21 mouse cellular contexts compared by ENCODE assay signal in the genomic region with DNA sequence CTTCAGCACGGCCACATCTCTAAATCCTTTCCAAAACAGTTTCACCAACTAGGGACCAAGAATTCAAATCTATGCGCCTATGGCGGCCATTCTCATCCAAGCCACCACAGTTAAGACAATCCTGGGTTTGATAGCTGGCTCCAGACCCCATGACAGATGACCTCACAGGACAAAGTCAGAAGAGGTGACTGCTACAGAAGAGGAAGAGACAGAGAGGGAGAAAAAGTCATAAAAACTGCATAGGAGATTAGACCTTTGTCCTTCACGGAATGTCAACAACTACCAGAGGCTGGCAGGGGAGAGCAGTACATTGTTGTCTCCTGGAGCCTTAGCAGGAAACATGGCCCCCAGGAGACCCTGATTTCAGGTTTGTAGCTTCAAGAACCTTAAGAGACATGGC.
"Had no signal": no experiment of that assay in that cellular context is flagged by ENCODE, and none has a peak within 500 bp of the region (broad histone marks: within the 10 kb centered on the region; RNA-seq: fewer than 3 reads in every experiment).

No protein-coding gene starts in this region.

- H3K9ac ChIP-seq: liver, embryonic 13.5 days; liver, embryonic 15.5 days; liver, postnatal 0 days; lung, embryonic 15.5 days; midbrain, embryonic 12.5 days; neural tube, embryonic 13.5 days; neural tube, embryonic 15.5 days; stomach, embryonic 15.5 days had no signal

- H3K4me1 ChIP-seq: liver, embryonic 13.5 days; lung, embryonic 15.5 days; megakaryocyte, embryonic 14.5 days; neural tube, embryonic 13.5 days; neural tube, embryonic 15.5 days; stomach, embryonic 15.5 days had no signal

- ATAC-seq: liver, postnatal 0 days; lung, postnatal 0 days; midbrain, embryonic 16.5 days had no signal

- H3K4me2 ChIP-seq: liver, embryonic 13.5 days; liver, embryonic 15.5 days; lung, embryonic 15.5 days; midbrain, embryonic 12.5 days; neural tube, embryonic 13.5 days; neural tube, embryonic 15.5 days; stomach, embryonic 15.5 days had no signal

- H3K36me3 ChIP-seq: liver, embryonic 13.5 days; liver, embryonic 15.5 days; lung, embryonic 15.5 days; midbrain, embryonic 12.5 days; neural tube, embryonic 13.5 days; neural tube, embryonic 15.5 days; stomach, embryonic 15.5 days had no signal

- H3K27me3 ChIP-seq: liver, embryonic 13.5 days; liver, embryonic 15.5 days; lung, embryonic 15.5 days; neural tube, embryonic 13.5 days; neural tube, embryonic 15.5 days; stomach, embryonic 15.5 days had no signal

- DNase-seq: liver, embryonic 13.5 days; liver, postnatal 0 days; lung, adult 2 months; lung, postnatal 14 days; lung, postnatal 36 days; midbrain, embryonic 14.5 days; retina, postnatal 1 day; right cerebral cortex, adult 18-20 months; thymus, adult 2 months; thymus, postnatal 36 days had no signal

- H3K9me3 ChIP-seq: liver, embryonic 13.5 days; liver, embryonic 15.5 days; lung, embryonic 15.5 days; megakaryocyte, embryonic 14.5 days; midbrain, embryonic 12.5 days; neural tube, embryonic 13.5 days; neural tube, embryonic 15.5 days; stomach, embryonic 15.5 days had no signal

- H3K27ac ChIP-seq: liver, embryonic 13.5 days; liver, embryonic 15.5 days; lung, embryonic 15.5 days; macrophage; midbrain, embryonic 12.5 days; neural tube, embryonic 13.5 days; neural tube, embryonic 15.5 days; stomach, embryonic 15.5 days; stomach, postnatal 0 days had no signal

- H3K4me3 ChIP-seq: liver, embryonic 13.5 days; liver, embryonic 15.5 days; lung, embryonic 15.5 days; megakaryocyte, embryonic 14.5 days; midbrain, embryonic 12.5 days; neural tube, embryonic 13.5 days; neural tube, embryonic 15.5 days; stomach, embryonic 15.5 days had no signal
